Mouse (Mus musculus) megakaryocyte, adult 5-6 weeks (primary cell): ENCODE data around the gene 1700069L16Rik. TPM values are rescaled to one million over a fixed set of nuclear protein-coding genes. Genes with fewer than 3 reads are reported as not detected.

Source experiments
- ATAC-seq: 2 replicates; pipeline ENCODE4 v1.8.0; 2016; ENCODE audit warnings: mild to moderate bottlenecking, inconsistent platforms; ENCODE audit not compliant: poor library complexity, severe bottlenecking
- total RNA-seq, 2 experiments: library from RNA; stranded (forward) in 1 of 2; stranded (reverse) in 1 of 2; fragments of 153-499, 151-499 nt in 1 of 2; fragments of 221-1000, 200-1000 nt in 1 of 2; gene quantifications; 2 replicates each; pipeline versions ENCODE4 v1.2.3 to v1.2.4; 2015 to 2017

1700069L16Rik gene
- total RNA-seq, 2 experiments from 2014 or later, result not detected

DNA sequence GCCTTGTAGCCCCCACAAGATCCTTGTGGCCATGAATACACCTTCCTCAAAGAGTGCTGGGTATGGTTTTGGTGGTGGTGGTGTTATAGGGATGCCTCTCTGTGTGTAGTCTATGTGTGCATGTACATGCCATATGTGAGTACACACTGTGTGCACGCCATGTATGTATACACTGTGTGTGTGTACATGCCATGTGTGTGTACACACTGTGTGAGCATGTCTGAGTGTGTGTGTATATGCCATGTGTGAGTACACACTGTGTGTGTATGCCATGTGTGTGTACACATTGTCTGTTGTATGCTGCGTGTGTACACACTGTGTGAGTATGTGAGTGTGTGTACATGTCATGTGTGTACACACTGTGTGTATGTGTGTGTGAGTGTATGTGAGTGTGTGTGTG is 33.7 kb downstream of the 1700069L16Rik start:
- no peak for ATAC-seq

DNA sequence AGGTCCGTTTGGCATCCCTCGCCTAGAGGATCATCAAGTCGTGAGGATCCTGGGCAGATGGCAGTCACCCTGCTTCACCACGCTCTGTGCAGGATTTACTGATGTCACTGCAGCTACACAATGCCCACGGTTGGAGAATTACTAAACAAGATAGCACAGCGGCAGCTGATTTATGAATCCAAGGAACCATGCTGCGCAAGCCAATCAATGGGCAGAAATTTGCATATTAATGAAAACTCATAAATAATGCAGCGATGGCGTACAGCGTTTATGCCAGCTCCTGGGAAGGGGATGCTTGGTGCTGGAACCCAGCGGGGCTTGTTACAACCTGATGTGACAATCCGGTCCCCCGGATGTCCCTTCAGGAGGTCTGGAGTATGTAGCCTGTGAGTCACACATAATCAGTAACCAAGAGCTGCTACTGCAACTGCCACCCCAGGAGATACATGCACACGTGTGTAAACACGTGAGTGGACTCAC is 34.5 kb downstream of the 1700069L16Rik start:
- no peak for ATAC-seq

DNA sequence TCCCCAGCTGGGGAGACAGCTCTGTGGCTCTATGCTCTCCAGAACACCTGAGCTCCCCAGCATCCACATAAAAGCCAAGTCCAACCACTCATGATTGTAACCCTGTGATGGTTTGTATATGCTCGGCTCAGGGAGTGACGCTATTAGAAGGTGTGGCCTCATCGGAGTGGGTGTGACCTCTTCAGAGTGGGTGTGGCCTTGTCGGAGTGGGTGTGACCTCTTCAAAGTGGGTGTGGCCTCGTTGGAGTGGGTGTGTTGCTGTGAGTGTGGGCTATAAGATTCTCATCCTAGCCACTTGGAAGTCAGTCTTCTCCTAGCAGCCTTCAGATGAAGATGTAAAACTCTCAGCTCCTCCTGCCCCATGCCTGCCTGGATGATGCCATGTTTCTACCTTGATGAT is 37.1 kb downstream of the 1700069L16Rik start:
- ATAC-seq, result no peak

DNA sequence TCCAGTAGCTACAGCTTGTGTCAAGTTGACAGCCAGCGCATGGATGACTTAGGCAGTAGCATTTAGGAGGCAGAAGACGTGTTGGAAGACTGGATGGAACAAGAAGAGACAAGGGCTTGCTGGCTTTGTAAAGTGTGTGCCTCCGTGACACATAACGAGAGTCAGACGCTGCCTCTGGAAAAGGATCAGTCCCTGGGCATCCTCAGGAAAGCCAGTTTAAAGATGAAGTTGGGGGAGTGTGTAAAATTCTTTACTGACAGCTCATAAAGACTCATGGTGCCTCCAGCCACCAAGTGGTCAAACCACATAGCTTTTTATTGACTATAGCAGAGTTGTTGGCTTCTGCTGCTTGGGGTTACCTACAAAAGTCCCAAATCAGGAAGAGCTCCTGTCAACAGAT is 39.1 kb downstream of the 1700069L16Rik start:
- no peak for ATAC-seq

DNA sequence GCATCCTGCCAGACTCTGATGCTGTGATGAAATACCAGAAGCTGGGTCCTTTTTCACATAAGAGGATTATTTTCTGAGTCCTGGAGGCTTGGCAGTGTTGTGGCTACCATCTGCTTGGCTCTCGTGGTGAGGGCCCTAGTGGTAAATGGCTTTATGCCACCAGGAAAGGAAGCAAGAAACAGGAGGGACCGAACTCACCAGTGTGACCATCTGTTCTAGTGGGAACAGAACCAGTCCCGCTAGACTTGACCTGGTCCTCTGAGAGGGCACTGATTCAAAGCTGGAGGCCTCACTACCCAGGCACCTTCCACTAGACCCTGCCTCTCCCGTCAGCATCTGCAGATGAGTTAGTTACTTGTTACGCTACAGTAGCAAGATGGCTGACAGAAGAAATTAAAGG is 41.3 kb downstream of the 1700069L16Rik start:
- ATAC-seq, result no peak

GRCm38 (mm10) chr5:113682472-113682871 is 42.1 kb downstream of the 1700069L16Rik start:
- ATAC-seq, result no peak

- ATAC-seq, result no peak
Observed at GRCm38 (mm10) chr5:113681219-113681618, 43.4 kb downstream of the 1700069L16Rik start.

- no peak for ATAC-seq
Observed at GRCm38 (mm10) chr5:113679509-113679908, 45.1 kb downstream of the 1700069L16Rik start.

GRCm38 (mm10) chr5:113678743-113679452 is 45.7 kb downstream of the 1700069L16Rik start:
- no peak for ATAC-seq

- no peak for ATAC-seq
Observed at GRCm38 (mm10) chr5:113677541-113677940, 47.0 kb downstream of the 1700069L16Rik start.

GRCm38 (mm10) chr5:113674851-113675250 is 49.7 kb downstream of the 1700069L16Rik start:
- ATAC-seq, result no peak

DNA sequence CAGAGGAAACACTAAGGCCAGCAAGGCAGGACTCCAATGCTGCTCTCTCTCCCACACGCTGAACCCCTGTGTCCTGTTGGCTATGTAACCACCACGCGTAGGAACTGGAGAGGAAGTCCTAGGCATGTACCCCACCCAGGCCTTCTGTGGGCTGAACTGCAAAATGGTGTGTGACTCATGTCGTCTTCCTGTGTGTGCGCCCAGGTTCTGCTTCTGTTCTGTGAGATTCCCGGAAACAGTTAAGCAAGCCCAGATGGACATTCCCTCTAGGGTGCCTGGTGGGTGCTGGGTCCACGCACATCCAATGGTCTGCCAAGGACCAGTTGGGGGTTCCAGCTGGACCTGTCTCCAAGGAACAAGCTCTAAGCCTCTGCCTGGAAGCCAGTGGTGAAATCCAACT is 52.1 kb downstream of the 1700069L16Rik start:
- peak; percentile 96 for ATAC-seq

- peak; percentile 71 for ATAC-seq
Observed at GRCm38 (mm10) chr5:113670597-113670996, 54.0 kb downstream of the 1700069L16Rik start.

DNA sequence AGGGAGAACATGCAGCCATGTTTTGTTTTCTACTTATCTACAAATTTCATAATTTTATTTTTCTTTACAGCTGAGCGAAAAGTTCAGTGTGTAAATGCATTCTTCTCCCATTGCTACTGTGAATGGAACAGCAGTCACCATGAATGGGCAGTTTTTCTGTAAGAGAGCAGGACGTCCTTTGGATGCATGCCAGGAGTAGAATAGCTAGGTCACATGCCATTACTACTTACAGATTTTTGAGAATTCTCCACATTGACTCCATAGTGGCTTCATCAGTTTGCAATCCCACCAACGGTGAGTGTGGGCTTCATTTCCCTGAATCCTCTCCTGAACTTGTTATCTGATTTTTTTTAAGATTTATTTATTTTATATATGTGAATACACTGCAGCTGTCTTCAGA is 54.5 kb downstream of the 1700069L16Rik start:
- no peak for ATAC-seq

DNA sequence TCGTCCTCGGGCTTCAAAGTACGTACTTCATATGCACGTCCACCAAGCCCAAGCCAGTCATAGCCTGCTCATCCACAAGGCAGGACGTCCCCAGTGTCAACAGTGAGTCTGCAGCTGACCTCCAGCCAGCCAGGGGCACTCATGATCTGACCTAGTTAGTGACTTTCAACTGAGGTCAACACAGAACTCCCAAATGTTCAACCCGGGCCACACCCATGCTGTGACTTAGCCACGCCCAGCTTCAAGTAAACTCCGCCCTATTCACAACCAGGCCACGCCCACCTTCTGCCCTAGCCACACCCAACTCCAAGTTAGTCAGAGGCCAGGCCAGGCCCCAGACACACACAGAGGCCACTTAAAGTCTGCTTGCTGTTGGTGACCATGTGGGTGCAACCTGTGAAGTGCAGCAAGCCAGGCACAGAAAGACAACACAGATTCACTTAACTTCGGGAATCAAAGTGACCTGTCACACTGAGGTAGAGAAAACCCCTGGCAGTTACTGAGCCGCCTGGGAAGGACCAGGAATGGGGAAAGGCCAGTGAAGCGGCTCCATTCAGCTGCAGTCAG is 59.9 kb downstream of the 1700069L16Rik start:
- peak; percentile 74 for ATAC-seq

- no peak for ATAC-seq
Observed at GRCm38 (mm10) chr5:113664127-113664526, 60.4 kb downstream of the 1700069L16Rik start.

DNA sequence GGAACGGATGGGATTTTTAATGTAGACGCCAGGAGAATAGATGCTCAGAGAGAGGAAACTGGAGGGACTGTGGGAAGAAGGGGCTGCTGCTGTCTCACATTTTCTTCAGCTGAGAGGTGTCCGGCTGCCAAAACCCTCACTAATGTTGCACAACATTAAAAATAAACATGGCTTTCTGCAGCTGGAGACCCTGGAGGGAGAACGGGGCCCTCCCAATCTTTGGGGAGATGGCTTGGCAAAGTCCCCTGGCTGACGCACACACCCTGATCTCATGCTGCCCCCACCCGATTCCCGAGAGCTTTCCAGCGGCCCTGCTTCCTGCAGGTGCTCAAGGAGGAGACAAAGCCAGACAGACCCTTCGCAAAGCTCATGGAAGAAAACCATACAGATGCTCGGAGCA is 63.7 kb downstream of the 1700069L16Rik start:
- ATAC-seq, result no peak

DNA sequence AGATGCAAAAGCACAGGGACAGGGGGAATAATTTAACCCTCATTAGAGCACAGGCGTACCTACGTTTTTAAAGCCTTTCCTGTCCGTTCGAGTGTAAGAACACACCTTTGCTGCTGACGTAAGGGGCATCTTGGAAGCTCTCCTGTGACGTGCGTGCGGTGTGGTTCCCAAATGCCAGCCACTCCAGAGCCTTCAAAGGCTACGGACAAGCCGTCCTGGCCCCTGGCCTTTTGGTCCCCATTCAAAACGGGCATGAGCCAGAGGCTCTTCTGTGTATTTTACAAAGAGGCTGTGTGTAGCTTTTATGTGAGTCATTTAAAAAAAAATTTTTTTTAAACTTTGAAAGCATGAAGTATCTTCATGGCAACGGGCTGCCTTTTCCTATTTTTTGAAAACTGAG is 69.8 kb downstream of the 1700069L16Rik start:
- no peak for ATAC-seq

- no peak for ATAC-seq
Observed at GRCm38 (mm10) chr5:113654206-113654605, 70.4 kb downstream of the 1700069L16Rik start.

DNA sequence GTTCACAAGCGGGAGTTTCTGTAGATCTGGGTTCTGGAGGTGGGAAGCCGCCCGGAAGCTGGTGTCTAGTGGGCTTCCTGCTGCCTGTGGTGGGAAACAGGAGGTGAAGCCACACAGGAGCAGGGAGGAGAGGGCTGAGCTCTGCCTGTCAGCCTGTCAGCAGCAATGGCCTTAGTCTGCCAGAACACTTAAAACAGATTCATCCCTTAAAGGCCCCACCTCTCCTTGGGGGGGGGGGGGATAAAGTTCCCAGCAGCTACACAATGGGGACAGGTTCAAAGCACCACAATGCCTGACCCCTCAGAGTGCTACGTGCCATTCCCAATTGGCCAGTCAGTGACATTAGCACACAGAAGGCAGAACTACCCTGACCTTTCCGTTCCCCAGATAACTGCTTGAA is 72.4 kb downstream of the 1700069L16Rik start:
- no peak for ATAC-seq

- ATAC-seq, result peak; percentile 38
Observed at GRCm38 (mm10) chr5:113650035-113650865, 74.3 kb downstream of the 1700069L16Rik start, which contains the start of gene Cmklr1. Gene Cmklr1, minus strand, starts transcription at chr5:113650426.
